Mouse (Mus musculus): ENCODE results near the gene Nus1.

The Nus1 gene

DNA sequence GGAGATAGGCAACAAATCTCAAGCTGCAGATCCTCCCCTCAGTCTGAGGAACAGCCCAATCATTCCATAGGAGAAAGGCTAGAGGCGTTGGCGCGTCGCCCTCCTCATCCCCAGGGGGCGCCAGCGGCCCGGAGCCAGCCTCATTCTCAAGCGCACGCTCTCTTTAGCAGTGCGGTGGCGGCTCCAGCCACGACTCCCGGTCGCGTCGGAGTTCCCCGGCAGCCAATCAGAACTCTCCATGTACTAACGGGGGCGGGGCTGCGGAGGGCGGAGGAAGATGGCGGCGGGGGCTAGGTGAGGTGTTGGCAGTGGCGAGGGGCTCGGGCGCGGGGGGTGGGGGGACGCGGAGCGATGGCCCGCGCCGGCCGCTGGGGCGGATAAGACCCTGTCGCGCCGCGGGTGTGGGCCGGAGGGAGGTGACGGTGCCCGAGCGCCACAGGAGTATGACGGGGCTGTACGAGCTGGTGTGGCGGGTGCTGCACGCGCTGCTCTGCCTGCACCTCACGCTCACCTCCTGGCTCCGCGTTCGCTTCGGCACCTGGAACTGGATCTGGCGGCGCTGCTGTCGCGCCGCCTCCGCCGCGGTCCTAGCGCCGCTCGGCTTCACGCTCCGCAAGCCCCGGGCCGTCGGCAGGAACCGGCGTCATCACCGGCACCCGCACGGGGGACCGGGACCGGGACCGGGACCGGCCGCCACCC, at the start of gene Nus1:
Nus1 (plus strand) TSS at position 249 of the 699 bp plus-strand sequence.
- peak; percentile 97 for DNase-seq

DNA sequence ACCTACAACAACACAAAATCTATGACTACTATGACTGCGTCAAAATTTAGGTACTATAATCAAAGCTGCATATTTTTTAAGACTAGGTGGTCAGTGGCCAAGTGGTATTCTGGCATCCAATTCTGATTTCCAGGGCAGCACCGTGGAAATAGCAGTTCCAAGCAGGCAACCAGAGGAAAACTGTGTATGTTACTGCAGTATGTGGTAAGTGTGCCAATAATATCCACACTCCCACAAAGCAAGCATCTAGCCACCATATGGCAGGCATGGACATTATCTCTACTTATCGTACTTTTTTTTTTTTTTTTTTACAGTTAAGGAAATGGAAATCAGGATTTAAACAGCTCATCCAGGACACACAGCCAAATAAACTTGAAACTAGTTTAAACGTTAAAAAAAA, 49.0 kb upstream of the Nus1 start:
- DNase-seq = no peak

DNA sequence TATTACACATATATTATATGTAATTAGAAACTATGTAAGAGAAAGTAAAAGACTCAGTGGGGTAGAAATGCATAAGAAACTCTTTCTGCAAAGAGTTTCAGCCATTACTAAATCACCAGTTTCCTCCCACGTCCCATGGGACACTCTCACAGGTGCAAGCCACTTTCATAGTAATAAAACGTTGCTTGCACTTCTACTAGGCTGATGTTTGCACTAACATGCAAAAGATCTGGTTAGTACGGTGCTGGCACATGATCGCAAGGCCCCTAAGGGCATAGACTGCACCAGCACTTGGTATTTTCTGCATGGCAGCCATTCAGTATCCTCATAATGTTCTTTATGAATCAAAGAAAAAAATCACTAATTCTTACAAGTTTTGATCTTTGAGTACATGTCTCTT, 43.5 kb upstream of the Nus1 start:
- no peak for DNase-seq

DNA sequence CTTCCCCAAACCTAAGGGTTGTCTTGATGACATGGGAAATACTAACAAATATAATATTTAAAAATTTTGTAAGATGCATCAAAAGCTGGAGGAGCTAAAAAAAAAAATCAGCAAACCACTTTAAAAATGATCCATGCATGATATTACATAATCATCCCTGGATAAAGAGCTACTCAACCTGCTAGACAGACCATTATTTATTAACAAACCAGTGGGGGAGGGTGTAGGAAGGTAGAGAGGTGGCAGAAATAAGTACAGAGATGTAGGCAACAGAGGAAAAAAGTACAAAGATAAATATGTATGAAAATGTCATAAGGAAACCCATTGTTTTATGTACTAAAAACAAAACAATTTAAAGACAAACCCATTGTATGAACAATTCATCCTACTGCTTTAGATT, 42.7 kb upstream of the Nus1 start:
- DNase-seq = no peak

DNA sequence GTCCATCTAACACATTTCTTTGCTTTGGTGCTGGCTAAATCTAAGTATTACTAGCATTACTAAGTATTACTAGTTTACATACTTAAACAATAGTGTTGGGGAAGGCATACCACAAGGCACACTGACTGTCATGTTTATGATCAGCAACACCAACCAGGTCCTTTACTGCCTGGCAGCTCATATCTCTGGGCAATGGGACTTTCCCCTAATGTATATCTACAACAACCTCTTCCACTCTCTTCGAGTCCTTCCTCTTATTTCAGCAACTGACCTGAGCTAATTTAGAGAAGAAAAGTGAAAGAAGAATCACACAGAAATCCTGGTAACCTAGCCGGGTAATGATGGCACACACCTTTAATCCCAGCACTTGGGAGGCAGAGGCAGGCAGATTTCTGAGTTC, 40.9 kb upstream of the Nus1 start:
- DNase-seq = no peak

DNA sequence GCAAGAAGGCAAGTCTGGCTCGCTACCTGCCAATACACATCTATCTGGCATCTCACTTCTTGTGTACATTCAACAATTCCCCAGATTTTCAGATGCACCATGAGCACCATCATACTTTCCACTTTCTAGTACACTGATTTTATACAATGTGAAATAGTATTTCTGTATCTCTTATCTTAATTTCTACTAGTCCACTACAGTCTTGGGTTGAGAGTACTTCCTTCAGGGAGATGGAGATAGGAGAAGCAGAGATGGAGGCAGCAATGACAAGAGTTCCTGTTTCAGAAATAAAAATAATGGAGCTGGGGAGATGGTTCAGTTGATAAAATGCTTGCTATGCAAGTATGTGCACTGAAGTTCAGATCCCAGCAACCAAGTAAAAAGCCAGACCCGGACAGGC, 39.5 kb upstream of the Nus1 start:
- DNase-seq = no peak

DNA sequence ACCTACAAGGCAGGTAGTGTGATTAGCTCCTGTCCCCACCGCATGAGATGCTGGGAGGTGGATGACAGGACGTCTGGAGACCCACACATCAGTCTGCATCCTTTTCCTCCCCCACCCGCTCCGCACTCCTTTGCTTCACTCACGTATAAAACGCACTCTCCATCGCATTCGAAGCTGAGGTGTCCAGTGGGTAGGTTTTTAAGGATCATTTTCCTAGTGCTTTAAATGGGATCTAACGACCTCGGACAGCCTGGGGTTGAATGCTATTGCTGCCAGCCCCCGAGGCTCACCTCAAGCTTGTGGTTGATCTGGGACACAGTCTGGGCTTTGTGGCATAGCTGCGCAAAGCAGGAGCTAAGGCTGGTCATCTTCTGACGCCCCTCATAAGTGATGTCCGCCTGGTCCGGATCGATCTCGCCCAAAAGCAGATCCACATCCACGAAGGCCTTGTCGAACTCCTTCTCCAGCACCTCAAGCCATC, 36.0 kb upstream of the Nus1 start:
- peak; percentile 6 for DNase-seq

DNA sequence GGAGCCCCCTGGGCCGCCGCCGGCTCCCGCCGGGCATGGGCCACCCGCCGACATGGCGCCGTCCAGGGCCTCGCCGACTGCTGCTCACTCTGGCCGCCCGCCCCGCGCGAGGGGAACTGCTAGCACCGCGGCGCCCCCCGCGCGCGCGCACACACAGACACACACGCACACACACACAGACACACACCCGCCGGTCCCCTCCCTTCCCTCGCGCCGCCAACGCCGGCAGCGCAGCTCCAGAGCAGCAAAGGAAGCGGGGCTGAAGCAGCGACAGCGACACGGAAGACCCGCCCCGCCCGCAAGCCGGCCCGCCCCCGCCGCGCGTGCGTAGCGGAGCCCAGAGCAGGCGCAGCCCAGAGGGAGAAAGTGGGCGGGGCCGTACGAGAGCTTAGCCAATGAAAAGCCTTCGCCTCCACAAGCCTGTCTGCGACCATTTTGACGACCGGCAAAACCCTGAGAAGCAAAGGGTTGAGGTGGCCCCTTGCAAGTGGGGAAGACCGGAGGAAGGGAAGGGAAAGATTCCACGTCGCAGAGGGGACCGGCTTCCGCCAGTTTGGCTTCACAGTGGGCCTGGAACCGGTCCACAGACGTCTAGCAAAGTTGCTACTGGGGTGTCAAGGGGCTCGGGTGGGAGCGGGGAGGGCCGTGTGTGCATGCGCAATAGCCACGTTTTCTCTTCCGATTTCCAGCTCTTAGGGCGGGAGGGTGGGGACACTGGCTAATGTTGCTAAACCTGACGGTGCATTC, 35.3 kb upstream of the Nus1 start, which contains the start of gene Gopc:
Gopc (minus strand) TSS at position 280 of the 747 bp plus-strand sequence.
- DNase-seq = peak; percentile 98

DNA sequence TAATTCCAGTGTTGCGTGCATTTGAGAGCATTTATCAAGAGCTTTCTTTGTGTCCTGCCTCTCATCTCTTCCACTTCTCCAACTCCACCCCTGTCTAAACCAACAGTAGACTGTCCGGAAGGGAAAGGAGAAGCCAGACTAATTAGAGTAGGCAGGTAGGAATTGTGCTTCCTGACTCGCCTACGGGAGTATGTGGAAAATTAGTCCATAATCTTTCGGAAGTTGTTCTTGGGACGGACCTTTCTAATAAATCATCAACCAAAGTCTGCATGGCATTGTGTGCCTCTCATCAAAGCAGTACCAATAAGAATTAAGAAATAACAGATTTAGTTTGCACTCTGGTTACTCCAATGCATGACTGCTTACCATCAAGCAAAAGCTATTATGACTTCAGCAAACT, 34.3 kb upstream of the Nus1 start:
- no peak for DNase-seq

DNA sequence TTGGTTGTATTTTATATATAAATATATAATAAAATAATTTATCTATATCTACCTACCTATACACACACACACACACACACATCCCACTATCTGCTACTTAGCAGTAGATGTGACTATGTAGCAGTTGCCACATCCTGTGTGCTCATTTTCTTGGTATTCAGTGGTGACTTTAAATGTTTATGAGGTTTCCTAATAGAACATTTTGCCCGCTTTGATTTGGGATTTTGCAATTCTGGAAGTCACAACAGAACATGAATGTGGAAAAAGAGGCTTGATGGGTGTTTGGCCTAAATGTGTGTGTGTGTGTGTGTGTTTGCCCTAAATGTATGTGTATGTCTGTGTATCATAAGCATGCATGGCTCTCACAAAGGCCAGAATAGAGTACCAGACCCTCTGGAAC, 33.8 kb upstream of the Nus1 start:
- DNase-seq = no peak

DNA sequence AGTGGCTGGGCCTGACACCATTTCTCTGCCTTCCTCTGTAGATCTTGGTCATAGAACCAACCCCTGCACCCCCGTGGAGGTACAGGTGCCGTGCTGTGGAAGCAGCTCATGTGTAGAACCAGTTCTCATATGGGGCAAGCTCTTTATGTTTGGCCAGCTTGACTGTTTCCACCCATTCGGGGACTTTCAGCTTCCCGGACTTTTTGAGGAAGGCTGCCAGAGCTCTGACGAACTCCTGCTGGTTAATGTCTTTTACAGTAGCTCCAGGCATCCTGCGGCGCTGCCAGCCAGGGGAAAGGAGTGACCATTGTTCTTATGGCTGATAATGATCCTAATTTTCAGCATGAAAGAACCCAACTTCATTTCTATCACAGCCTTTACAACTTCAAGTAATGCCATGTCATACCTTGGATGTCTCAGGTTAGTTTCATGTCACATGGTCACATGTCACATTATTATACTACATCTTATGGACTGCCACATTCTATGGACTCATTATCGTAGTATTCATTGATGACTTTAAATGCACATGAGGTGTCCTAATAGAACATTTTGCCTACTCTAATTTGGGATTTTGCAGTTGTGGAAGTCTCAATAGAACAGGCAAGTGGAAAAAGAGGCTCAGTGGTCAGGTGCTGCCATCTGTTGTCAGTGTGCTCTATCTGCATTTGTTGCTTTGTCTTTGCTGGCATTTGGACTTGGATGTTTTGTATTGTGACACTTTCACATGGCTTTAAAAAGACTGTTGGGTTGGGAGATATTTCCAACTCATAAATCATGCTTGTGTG, 32.3 kb upstream of the Nus1 start:
- DNase-seq = peak; percentile 23

DNA sequence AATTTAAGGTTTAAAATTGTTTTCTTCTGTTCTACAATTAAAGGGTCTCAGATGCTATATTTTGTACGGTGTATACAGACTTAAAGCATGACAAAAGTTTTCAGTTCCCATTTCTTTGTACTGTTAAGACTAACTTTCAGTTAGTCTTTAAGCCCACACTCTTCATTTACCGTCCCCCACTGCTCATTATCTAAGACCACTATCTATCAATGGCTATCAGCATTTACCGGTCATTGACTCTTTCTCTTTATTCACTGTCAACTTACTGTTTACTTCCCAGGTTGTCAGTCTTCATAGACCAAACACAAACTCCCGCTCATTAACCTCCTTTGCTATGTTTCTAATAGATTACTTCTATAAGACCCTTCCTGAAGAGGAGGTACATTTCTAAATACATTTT, 30.2 kb upstream of the Nus1 start:
- no peak for DNase-seq

DNA sequence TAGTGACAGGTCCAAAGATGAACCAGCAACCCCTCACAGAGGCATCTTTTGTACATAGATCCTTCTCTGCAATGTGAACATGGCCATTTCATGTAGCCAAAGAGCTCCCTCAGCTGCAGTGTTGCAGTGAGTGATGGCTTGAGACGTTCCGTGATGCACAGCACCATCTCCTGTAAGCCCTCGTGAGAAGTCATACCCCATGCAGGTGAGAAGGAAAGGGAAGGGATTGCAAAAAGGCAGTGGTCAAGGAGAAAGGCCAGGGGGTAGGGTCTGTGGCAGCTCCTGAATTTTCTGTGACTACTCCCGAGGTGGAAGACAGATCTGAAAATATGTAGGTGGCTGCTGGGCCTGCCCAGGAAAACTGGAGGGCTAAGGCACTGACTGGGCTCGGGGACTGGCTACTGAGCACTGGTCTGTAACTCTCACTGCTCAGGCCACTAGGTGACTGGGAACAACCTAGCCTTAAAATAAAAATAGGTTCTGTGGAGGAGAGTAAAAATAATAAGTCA, 28.4 kb upstream of the Nus1 start, which contains the start of gene Nepn:
Nepn (plus strand) TSS at position 51 of the 509 bp plus-strand sequence.
- DNase-seq = no peak

DNA sequence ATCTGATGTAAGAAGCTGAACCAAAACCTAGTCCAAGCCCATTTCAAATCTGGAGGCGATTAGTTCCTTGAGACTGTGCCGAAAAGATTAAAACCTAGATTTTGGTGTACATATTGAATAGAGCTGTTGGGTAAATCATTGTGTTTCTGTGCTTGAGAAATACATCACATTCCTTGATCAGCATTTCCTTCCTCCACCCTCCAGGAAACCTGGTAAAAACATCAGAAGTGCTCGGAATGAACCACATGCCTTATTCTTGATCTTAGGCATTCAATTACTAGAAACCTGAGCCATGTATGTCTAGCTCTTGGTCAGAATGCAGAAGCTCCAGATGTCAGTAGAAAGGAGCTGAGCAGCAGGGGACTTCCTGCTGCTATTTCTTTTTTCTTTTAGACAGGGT, 27.9 kb upstream of the Nus1 start:
- DNase-seq = no peak

DNA sequence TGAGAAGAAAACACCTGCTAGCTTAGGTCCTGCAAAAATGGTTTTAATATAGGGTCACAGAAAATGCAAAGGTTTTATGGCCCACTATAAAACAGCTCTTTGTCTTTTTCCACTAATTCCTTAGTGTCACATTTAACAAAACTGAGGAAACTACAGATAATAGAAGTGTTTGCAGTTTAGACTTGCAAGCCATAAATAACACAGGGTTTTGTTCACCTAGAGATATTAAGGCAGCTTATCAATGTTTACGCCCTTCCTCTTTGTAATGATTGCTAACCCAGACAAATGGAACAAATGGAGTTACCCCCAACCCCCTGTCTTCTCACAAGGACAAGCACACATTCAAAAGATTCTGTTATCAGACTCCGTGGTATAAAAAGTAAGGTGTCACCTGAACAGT, 26.1 kb upstream of the Nus1 start:
- DNase-seq = no peak

DNA sequence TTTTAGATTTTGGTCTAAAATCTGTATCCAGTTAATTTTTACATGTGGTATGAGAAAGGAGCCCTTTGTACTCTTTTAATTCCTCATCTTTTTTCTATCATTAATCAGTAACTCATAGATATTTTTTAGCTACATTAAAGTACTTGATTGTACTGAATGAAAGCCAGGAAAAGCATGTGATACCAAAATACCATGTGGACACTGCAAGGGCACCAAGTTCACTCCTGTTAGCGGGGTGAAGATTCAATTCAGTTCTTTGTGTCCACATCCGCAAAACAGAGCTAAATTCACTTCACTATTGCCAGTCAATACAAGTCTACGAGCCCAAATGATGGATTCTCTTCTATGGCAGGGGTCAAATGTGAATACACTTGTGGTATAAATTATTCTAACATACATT, 20.7 kb upstream of the Nus1 start:
- DNase-seq = no peak

DNA sequence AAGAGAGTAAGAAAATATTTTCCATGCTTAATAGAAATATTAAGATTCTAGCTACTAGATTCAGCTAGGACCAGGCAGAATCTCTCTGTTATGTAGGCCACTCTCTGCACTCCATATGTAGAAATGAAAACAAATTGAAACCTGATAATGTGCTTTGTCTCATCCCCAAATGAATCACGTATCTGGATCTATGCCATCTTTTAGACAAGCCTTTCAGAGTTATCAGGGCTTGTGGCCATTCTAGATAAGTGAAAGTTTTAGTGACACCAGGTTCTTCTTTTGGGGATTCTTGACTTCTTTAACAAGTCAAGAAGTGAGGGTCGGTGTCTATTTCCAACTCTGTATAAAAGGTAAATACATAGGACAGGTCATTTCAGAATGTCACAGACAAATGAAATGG, 18.6 kb upstream of the Nus1 start:
- DNase-seq = no peak

DNA sequence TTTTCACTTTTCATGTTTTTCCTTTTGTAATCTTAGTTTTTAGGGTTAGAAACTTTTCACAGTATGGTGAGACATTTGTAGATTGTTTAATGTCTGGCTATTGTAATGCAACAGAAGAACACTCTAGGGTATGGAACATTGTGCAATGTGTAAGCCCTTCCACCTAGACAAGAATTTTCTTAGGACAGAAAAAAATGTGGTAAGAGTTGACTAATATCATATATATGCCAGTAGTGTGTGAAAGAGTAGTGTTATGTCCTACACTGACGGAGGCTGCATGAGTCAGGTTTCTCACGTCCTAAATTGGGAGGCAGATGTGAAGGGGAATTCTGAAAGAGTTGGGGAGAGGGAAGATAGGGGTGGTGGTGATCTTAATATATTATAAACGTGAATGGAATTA, 17.6 kb upstream of the Nus1 start:
- no peak for DNase-seq

DNA sequence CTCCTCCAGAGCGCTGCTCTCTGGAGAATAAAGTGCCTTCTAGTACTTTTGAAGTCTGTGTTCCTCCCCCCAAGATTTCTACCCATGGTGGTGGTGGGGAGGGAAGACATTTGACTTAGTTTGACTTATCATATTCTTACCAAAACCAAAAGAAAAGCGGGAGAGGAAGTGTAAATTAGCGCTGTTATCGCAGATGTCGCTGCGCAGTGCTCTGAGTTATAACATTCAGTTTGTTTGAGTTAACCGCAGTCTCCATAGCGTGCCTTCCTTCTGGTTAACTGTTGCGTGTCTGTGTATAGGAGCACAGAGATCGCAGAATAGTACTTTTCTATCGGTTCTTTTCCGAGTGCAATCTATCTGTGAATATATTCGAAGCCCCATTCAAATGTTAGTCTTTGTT, 12.2 kb upstream of the Nus1 start:
- no peak for DNase-seq

DNA sequence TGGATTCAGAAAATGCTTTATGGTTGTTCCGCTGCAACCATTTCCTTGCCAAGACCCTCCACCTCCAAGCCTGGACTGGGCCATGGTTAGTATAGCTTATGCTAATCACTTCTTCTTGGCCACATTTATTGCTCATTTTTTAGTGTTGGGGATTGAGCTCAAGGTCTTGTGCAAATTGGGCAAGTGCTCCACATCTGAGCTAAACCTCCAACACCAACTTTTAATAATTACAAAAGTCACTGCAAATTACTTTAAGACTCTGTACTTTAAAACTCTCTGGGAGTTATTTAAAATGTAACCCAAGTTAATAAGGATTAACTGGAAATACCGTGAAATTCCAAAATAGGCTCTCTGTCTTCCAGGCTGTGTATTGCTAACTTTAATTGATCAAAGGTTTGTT, 9.8 kb upstream of the Nus1 start:
- DNase-seq = no peak

DNA sequence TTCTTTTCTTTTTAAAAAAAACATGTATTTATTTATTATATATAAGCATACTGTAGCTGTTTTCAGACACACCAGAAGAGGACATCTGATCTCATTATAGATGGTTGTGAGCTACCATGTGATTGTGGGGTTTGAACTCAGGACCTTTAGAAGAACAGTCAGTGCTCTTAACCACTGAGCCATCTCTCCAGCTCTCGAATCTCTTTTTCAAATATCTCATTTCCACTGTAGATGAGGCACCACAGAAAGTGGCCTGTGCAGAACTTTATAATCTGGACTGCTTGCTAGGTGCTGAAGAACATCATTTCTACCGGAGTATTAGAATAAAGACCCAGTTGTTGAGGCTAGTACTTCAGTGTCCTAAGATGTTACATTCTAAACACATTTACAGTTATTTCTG, 2.3 kb upstream of the Nus1 start:
- DNase-seq = no peak

DNA sequence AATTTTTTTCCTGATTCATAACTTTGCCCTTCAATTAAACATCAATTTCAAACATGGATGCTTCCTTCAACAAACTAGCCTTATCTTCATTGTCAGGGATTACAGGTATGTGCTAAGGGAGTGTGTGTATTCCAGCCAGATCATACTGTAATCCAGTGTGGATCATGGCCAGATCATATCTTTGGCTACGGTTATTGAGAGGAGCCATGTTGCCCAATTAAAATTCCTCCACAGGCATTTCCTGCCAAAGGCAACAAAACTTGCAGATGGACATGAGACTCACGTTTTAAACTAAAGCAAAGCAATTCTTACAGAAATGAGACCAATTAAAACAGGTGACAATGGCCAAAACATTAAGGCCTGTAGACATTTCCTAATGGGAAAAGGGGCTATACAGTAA, 889 bp upstream of the Nus1 start:
- DNase-seq = no peak

All from liver (tissue).